Mouse (Mus musculus): ENCODE measurements around the gene Zbtb16. TPM values are rescaled to one million over a fixed set of nuclear protein-coding genes. Genes with fewer than 3 reads are reported as not detected.

Zbtb16 gene
- polyA plus RNA-seq, 1 experiment: not detected

- Histone ChIP-seq H3K4me2 (ENCODE audit: low read depth) (no peak overlapping the region), H3K27me3 (ENCODE audit: control insufficient read depth, insufficient read depth, insufficient read length) (no peaks in the 10 kb centered on the region), H3ac (ENCODE audit: control insufficient read depth, insufficient read length) (no peak overlapping the region), H3K79me2 (ENCODE audit: control insufficient read depth, insufficient read depth) (no peaks in the 10 kb centered on the region), H3K4me3 (no peak overlapping the region), H3K36me3 (ENCODE audit: control insufficient read depth, insufficient read depth) (no peaks in the 10 kb centered on the region)
- no peak for TF ChIP-seq TCF3 (IDR thresholded peaks at IDR 0.05; ENCODE audit: insufficient read length, low read depth)
- TF ChIP-seq POLR2AphosphoS2 (IDR thresholded peaks at IDR 0.05; ENCODE audit: insufficient read length, low read depth): no peak
- TF ChIP-seq POLR2A (IDR thresholded peaks at IDR 0.05; ENCODE audit: insufficient read length, low read depth): no peak
- TF ChIP-seq MYOG (IDR thresholded peaks at IDR 0.05; ENCODE audit: control insufficient read depth in 1 of 3, insufficient read depth in 1 of 3, insufficient read length in 2 of 3, low read depth in 2 of 3): no peak
- no peak for TF ChIP-seq E2F4 (IDR thresholded peaks at IDR 0.05; ENCODE audit: insufficient read depth)
- TF ChIP-seq MAX (IDR thresholded peaks at IDR 0.05; ENCODE audit: low read depth): no peak
- no peak for TF ChIP-seq SRF (IDR thresholded peaks at IDR 0.05; ENCODE audit: control insufficient read depth, insufficient read length, low read depth)
- no peak for TF ChIP-seq REST (IDR thresholded peaks at IDR 0.05; ENCODE audit: insufficient read depth, insufficient read length)
- TF ChIP-seq CEBPB (IDR thresholded peaks at IDR 0.05; ENCODE audit: insufficient read depth, poor library complexity, severe bottlenecking): no peak
- no peak for TF ChIP-seq USF1 (IDR thresholded peaks at IDR 0.05; ENCODE audit: low read depth)
- TF ChIP-seq TCF12 (IDR thresholded peaks at IDR 0.05; ENCODE audit: insufficient read depth, poor library complexity, severe bottlenecking): no peak
- TF ChIP-seq MYOD1 (IDR thresholded peaks at IDR 0.05; ENCODE audit: control insufficient read depth in 1 of 3, insufficient read length in 2 of 3, low read depth in 2 of 3): no peak
Observed at GRCm38 (mm10) chr9:48812352-48812751, 23.7 kb downstream of the Zbtb16 start.

- no peaks in the 10 kb centered on the region for H3K36me3 ChIP-seq (ENCODE audit: control insufficient read depth, insufficient read depth)
- H3K4me3 ChIP-seq: no peak overlapping the region
- H3K4me2 ChIP-seq (ENCODE audit: low read depth): no peak overlapping the region
- no peaks in the 10 kb centered on the region for H3K79me2 ChIP-seq (ENCODE audit: control insufficient read depth, insufficient read depth)
- no peak overlapping the region for H3ac ChIP-seq (ENCODE audit: control insufficient read depth, insufficient read length)
- TF ChIP-seq TCF12 (IDR thresholded peaks at IDR 0.05; ENCODE audit: insufficient read depth, poor library complexity, severe bottlenecking) (no peak), TCF3 (IDR thresholded peaks at IDR 0.05; ENCODE audit: insufficient read length, low read depth) (no peak), MYOG (IDR thresholded peaks at IDR 0.05; ENCODE audit: control insufficient read depth in 1 of 3, insufficient read depth in 1 of 3, insufficient read length in 2 of 3, low read depth in 2 of 3) (no peak), REST (IDR thresholded peaks at IDR 0.05; ENCODE audit: insufficient read depth, insufficient read length) (no peak), E2F4 (IDR thresholded peaks at IDR 0.05; ENCODE audit: insufficient read depth) (no peak), POLR2A (IDR thresholded peaks at IDR 0.05; ENCODE audit: insufficient read length, low read depth) (no peak), MAX (IDR thresholded peaks at IDR 0.05; ENCODE audit: low read depth) (no peak), USF1 (IDR thresholded peaks at IDR 0.05; ENCODE audit: low read depth) (no peak), POLR2AphosphoS2 (IDR thresholded peaks at IDR 0.05; ENCODE audit: insufficient read length, low read depth) (no peak), CEBPB (IDR thresholded peaks at IDR 0.05; ENCODE audit: insufficient read depth, poor library complexity, severe bottlenecking) (no peak), MYOD1 (IDR thresholded peaks at IDR 0.05; ENCODE audit: control insufficient read depth in 1 of 3, insufficient read length in 2 of 3, low read depth in 2 of 3) (no peak), SRF (IDR thresholded peaks at IDR 0.05; ENCODE audit: control insufficient read depth, insufficient read length, low read depth) (no peak)
- no peaks in the 10 kb centered on the region for H3K27me3 ChIP-seq (ENCODE audit: control insufficient read depth, insufficient read depth, insufficient read length)
Observed at GRCm38 (mm10) chr9:48806591-48806990, 29.4 kb downstream of the Zbtb16 start.

- Histone ChIP-seq H3ac (ENCODE audit: control insufficient read depth, insufficient read length) (no peak overlapping the region), H3K27me3 (ENCODE audit: control insufficient read depth, insufficient read depth, insufficient read length) (no peaks in the 10 kb centered on the region), H3K4me2 (ENCODE audit: low read depth) (no peak overlapping the region), H3K79me2 (ENCODE audit: control insufficient read depth, insufficient read depth) (no peaks in the 10 kb centered on the region), H3K36me3 (ENCODE audit: control insufficient read depth, insufficient read depth) (no peaks in the 10 kb centered on the region), H3K4me3 (no peak overlapping the region)
- no peak for TF ChIP-seq MYOD1 (IDR thresholded peaks at IDR 0.05; ENCODE audit: control insufficient read depth in 1 of 3, insufficient read length in 2 of 3, low read depth in 2 of 3)
- TF ChIP-seq REST (IDR thresholded peaks at IDR 0.05; ENCODE audit: insufficient read depth, insufficient read length): no peak
- TF ChIP-seq TCF3 (IDR thresholded peaks at IDR 0.05; ENCODE audit: insufficient read length, low read depth): no peak
- no peak for TF ChIP-seq MYOG (IDR thresholded peaks at IDR 0.05; ENCODE audit: control insufficient read depth in 1 of 3, insufficient read depth in 1 of 3, insufficient read length in 2 of 3, low read depth in 2 of 3)
Observed at GRCm38 (mm10) chr9:48805850-48806249, 30.2 kb downstream of the Zbtb16 start.

- Histone ChIP-seq H3ac (ENCODE audit: control insufficient read depth, insufficient read length) (no peak overlapping the region), H3K36me3 (ENCODE audit: control insufficient read depth, insufficient read depth) (no peaks in the 10 kb centered on the region), H3K27me3 (ENCODE audit: control insufficient read depth, insufficient read depth, insufficient read length) (no peaks in the 10 kb centered on the region), H3K79me2 (ENCODE audit: control insufficient read depth, insufficient read depth) (no peaks in the 10 kb centered on the region), H3K4me3 (no peak overlapping the region), H3K4me2 (ENCODE audit: low read depth) (no peak overlapping the region)
- no peak for TF ChIP-seq TCF3 (IDR thresholded peaks at IDR 0.05; ENCODE audit: insufficient read length, low read depth)
- no peak for TF ChIP-seq MYOD1 (IDR thresholded peaks at IDR 0.05; ENCODE audit: control insufficient read depth in 1 of 3, insufficient read length in 2 of 3, low read depth in 2 of 3)
- TF ChIP-seq E2F4 (IDR thresholded peaks at IDR 0.05; ENCODE audit: insufficient read depth): no peak
- no peak for TF ChIP-seq REST (IDR thresholded peaks at IDR 0.05; ENCODE audit: insufficient read depth, insufficient read length)
Observed at GRCm38 (mm10) chr9:48804509-48804908, 31.5 kb downstream of the Zbtb16 start.

GRCm38 (mm10) chr9:48803460-48804240, 32.4 kb downstream of the Zbtb16 start:
- no peak overlapping the region for H3K4me2 ChIP-seq (ENCODE audit: low read depth)
- H3K27me3 ChIP-seq (ENCODE audit: control insufficient read depth, insufficient read depth, insufficient read length): no peaks in the 10 kb centered on the region
- TF ChIP-seq POLR2AphosphoS2 (IDR thresholded peaks at IDR 0.05; ENCODE audit: insufficient read length, low read depth): no peak
- no peak for TF ChIP-seq MYOG (IDR thresholded peaks at IDR 0.05; ENCODE audit: control insufficient read depth in 1 of 3, insufficient read depth in 1 of 3, insufficient read length in 2 of 3, low read depth in 2 of 3)
- no peak for TF ChIP-seq E2F4 (IDR thresholded peaks at IDR 0.05; ENCODE audit: insufficient read depth)
- TF ChIP-seq MYOD1 (IDR thresholded peaks at IDR 0.05; ENCODE audit: control insufficient read depth in 1 of 3, insufficient read length in 2 of 3, low read depth in 2 of 3): no peak
- TF ChIP-seq CEBPB (IDR thresholded peaks at IDR 0.05; ENCODE audit: insufficient read depth, poor library complexity, severe bottlenecking): no peak
- no peak for TF ChIP-seq USF1 (IDR thresholded peaks at IDR 0.05; ENCODE audit: low read depth)
- TF ChIP-seq TCF12 (IDR thresholded peaks at IDR 0.05; ENCODE audit: insufficient read depth, poor library complexity, severe bottlenecking): no peak
- no peak for TF ChIP-seq POLR2A (IDR thresholded peaks at IDR 0.05; ENCODE audit: insufficient read length, low read depth)
- no peak for TF ChIP-seq MAX (IDR thresholded peaks at IDR 0.05; ENCODE audit: low read depth)
- no peak for TF ChIP-seq REST (IDR thresholded peaks at IDR 0.05; ENCODE audit: insufficient read depth, insufficient read length)
- TF ChIP-seq SRF (IDR thresholded peaks at IDR 0.05; ENCODE audit: control insufficient read depth, insufficient read length, low read depth): no peak
- no peak for TF ChIP-seq TCF3 (IDR thresholded peaks at IDR 0.05; ENCODE audit: insufficient read length, low read depth)
- H3K4me3 ChIP-seq: no peak overlapping the region
- H3K79me2 ChIP-seq (ENCODE audit: control insufficient read depth, insufficient read depth): no peaks in the 10 kb centered on the region
- no peaks in the 10 kb centered on the region for H3K36me3 ChIP-seq (ENCODE audit: control insufficient read depth, insufficient read depth)
- no peak overlapping the region for H3ac ChIP-seq (ENCODE audit: control insufficient read depth, insufficient read length)
